Mouse (Mus musculus): ENCODE results near the gene Polr2h.
"Not testable (repeated sequence)": the region's sequence is repeated elsewhere in the genome, so short reads cannot be mapped to it uniquely, and the experiment has no call there.

The Polr2h gene

GRCm38 (mm10) chr16:20717181-20717977, at the start of gene Polr2h, which contains the start of gene Clcn2:
TSS of gene Polr2h (plus strand) at chr16:20717665.
TSS of gene Clcn2 (minus strand) at chr16:20717746.
- DNase-seq (ENCODE audit: low spot score): peak; percentile 98

DNA sequence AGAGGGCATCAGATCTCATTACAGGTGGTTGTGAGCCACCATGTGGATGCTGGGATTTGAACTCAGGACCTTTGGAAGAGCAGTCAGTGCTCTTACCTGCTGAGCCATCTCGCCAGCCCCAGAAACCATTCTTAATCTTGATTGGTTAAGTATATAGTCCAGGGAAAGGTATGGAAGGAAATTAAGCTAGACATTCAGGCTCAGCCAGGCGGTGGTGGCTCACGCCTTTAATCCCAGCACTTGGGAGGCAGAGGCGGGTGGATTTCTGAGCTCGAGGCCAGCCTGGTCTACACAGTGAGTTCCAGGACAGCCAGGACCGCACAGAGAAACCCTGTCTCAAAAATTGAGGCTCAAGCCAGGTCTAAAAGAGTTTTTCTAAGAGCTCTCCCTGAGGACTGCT, 49.5 kb upstream of the Polr2h start, which contains the start of gene Eif4g1:
Eif4g1 (plus strand) TSS at position 301 of the 400 bp plus-strand sequence.
- DNase-seq (ENCODE audit: low spot score): not testable (repeated sequence)

- DNase-seq (ENCODE audit: low spot score): no peak
Observed at GRCm38 (mm10) chr16:20670291-20670690, 47.2 kb upstream of the Polr2h start.

DNA sequence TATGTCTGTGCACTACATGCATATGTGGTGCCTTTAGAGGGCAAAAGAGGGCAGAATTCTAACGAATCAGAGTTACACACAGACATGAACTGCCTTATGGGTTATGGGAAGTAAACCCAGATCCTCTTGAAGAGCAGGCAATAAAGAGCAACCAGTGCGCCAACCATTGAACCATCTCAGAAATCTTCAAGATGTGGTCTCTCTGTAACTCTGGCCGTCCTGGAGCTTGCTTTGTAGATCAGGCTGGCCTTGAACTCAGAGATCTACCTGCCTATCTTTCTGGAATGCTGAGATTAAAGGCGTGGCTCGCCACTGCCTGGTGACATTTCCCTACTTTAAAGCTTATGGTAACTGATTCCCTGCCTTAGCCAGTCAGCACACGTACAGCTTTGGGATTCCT, 45.6 kb upstream of the Polr2h start:
- peak; percentile 24 for DNase-seq (ENCODE audit: low spot score)

DNA sequence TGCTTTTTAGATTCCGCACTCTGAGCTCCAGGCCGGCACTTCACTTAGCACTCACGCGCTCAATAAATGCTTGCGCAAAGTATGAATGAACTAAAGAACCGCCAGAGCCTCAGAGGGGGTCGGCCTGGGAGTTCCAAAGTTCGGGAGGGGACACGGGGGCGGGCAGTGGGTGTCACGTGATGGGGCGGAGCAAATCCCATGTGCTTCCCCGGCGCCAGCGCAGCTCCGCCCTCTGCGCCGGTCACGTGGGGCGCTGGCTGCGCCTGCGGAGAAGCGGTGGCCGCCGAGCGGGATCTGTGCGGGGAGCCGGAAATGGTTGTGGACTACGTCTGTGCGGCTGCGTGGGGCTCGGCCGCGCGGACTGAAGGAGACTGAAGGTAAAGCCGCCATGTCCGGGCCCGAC, 45.0 kb upstream of the Polr2h start:
- peak; percentile 91 for DNase-seq (ENCODE audit: low spot score)

- peak; percentile 41 for DNase-seq (ENCODE audit: low spot score)
Observed at GRCm38 (mm10) chr16:20672965-20673705, 44.3 kb upstream of the Polr2h start.

DNA sequence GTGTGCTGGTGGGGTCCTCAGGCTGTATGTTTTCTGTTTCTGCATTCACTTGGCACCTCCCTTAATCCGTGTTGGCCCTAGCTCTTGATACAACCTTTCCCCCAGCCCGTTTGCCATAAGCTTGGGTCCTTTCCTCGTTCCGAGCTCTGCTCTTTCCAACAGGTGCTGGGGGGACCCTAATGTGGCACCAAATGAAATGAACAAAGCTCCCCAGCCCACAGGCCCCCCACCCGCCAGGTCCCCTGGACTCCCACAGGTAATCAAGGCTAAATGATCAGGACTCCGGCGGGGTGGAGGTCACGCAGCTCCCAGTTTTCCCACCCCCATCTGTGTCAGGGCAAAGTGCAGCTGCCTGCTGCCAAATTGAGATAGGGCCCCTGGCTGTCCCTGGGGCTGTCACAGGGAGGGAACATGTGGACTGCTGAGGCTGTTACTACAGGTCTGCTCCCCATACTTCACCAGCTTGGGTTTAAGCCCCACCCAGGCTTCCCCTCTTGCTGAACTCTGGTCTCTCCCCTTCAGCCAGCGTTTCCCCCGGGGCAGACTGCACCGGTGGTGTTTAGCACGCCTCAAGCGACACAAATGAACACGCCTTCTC, 43.7 kb upstream of the Polr2h start:
- DNase-seq (ENCODE audit: low spot score): no peak

DNA sequence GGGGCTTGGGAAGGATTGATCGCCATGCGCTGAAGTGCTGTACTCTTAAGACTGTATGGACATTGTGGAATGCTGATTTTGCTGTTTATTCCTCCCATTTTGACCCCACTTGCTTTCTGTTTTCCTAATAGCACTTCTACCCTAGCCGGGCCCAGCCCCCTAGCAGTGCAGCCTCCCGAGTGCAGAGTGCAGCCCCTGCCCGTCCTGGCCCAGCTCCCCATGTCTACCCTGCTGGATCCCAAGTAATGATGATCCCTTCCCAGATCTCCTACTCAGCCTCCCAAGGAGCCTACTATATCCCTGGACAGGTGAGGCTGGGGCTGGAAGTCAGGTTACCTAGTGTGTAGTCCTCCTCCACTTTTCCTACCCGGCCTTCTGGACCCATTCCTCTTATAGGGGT, 42.3 kb upstream of the Polr2h start:
- DNase-seq (ENCODE audit: low spot score): no peak

- DNase-seq (ENCODE audit: low spot score): peak; percentile 44
Observed at GRCm38 (mm10) chr16:20676702-20677101, 40.8 kb upstream of the Polr2h start.

GRCm38 (mm10) chr16:20677380-20677779, 40.1 kb upstream of the Polr2h start:
- peak; percentile 30 for DNase-seq (ENCODE audit: low spot score)

DNA sequence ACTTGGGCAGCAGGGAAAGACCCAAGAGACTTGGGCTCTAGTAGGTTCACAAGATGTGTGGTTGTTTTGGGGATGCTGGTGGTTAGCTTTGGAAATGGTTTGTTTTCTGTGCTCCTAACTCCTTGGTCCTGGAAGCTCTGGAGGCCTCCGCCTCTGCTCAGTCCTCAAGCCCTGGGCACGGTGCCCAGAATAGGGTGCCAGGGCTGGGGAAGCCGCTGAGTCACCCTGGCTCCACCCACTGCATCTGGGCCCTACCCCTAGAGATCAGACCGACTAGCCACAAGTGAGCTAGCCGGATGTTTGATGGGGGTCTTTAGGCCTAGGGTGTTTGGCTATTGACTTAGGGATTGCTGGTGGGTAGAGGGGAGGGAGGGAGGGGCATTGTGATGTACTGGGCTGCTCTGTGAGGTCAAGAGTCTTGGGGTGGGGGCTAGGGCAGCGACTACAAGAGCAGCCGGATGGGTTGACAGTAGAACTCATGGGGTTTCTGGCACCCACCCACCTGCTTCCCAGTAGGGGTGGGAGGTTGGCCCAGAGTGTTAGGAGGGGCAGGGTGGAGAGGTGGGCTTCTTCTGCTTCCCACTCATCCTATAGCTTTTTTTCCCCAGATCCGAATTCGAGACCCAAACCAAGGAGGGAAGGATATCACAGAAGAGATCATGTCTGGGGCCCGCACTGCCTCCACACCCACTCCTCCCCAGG, 39.3 kb upstream of the Polr2h start:
- peak; percentile 95 for DNase-seq (ENCODE audit: low spot score)

DNA sequence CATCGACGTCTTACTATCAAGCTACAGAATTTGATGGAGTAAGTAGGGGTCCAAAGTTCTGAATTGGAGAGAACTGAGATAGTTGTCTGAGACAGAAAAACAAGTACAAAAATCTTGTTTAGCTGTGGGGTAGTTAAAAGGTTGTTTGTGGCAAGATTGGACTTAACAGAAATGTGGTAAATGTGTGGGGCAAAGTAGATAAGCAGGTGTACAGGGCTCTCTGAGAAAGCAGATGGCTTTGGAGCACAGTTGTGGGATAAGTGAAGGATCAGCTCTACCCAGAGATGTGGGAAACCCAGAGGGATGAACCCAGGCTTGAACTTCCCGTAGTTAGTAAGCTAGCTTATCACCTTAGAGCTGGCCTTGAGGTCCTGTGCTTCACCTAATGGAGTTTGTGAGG, 26.7 kb upstream of the Polr2h start:
- DNase-seq (ENCODE audit: low spot score): no peak

GRCm38 (mm10) chr16:20691617-20692016, 25.8 kb upstream of the Polr2h start:
- no peak for DNase-seq (ENCODE audit: low spot score)

DNA sequence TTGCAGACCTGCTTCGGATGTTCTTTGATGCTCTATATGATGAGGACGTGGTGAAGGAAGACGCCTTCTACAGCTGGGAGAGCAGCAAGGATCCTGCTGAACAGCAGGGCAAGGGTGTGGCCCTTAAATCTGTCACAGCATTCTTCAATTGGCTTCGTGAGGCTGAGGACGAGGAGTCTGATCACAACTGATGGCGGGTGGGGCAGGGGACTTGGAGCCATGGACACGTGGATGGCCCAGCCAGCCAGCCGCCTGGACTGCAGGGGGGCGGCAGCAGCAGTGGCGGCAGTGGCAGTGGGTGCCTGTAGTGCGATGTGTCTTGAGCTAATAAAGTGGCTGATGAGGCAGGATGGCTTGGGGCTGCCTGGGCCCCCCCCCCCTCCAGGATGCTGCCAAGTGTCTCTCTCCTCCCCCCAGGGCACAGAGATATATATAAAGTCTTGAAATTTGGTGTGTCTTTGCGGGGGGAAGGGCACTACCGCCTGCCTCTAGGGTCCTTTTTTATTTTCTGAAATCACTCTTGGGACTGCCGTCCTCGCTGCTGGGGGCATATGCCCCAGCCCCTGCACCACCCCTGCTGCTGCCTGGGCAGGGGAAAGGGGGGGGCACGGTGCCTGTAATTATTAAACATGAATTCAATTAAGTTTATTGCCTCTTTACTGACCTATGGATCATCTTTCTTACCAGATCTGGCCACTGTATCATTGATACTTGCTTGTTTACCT, 25.1 kb upstream of the Polr2h start:
- DNase-seq (ENCODE audit: low spot score): peak; percentile 36

GRCm38 (mm10) chr16:20693111-20693701, 24.3 kb upstream of the Polr2h start, which contains the start of gene Fam131a:
TSS of gene Fam131a (plus strand) at chr16:20693241.
- peak; percentile 89 for DNase-seq (ENCODE audit: low spot score)

GRCm38 (mm10) chr16:20694781-20695180, 22.7 kb upstream of the Polr2h start:
- peak; percentile 33 for DNase-seq (ENCODE audit: low spot score)

DNA sequence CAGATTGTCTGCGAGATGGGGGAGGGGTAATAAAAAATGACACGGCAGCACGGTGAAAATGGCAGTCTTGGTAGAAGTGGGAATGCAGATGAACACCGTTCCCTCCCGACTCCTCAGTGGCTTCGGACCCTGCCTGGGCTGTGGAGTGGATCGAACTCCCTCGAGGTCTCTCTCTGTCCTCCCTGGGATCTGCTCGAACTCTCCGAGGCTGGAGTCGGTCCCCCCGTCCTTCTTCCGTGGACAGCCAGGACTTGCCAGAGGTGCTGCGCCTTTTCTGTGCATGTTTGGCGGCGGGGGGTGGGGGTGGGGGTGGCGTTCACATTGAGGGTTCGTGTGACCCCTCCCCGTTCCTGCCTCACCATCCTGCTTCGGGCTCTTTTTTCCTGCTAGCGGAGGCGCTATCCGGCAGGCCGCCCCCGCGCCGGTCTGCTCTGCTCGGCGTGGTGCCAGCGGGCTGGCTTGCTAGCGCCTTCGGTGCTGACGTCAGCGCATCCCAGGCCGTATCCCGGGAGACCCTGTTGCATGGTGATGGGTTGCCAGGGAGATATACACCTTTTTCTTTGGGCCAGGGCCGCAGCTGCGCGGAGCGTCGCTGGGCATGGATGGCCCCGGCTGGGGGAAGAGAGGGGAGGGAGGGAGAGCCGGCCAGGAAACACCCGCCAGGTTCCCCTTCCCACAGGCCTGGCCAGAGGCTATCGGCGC, 21.7 kb upstream of the Polr2h start:
- peak; percentile 95 for DNase-seq (ENCODE audit: low spot score)

- DNase-seq (ENCODE audit: low spot score): no peak
Observed at GRCm38 (mm10) chr16:20699266-20699665, 18.2 kb upstream of the Polr2h start.

DNA sequence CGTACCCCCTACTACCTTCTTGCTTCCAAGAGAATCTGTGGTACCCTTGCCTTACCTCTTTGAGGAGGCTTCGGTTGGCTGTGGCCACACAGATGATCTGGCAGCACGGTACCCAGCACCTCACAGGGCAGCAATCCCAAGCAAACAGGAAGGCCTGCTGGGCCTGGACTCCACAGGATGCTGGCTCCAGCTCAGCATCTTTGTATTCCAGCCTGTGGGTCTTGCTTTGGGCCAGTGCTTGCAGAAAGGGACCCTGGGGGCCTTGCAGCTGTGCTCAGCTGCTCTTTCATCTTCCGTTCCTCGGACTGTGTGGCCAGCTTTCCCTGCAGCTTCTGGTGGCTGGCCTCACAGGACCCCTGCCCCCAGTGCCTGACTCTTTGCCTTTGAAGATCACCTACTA, 17.4 kb upstream of the Polr2h start:
- no peak for DNase-seq (ENCODE audit: low spot score)

DNA sequence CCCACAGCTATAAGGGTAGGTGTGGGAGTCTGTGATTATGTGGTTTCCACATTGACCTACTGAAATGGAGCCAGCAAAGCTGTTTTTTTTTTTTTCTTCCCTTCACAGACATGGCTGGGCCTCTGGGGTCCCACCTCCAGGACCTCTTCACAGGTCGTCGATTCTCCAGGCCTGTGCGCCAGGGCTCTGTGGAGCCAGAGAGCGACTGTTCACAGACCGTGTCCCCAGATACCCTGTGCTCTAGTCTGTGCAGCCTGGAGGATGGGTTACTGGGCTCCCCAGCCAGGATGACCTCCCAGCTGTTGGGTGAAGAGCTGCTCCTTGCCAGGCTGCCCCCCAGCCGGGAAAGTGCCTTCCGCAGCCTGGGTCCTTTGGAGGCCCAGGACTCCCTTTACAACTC, 16.1 kb upstream of the Polr2h start:
- DNase-seq (ENCODE audit: low spot score): no peak
